Mouse (Mus musculus) frontal cortex, adult 2 months (tissue): ENCODE data around the gene Lair1. TPM values are rescaled to one million over a fixed set of nuclear protein-coding genes. Genes with fewer than 3 reads are reported as not detected.
"Not testable (repeated sequence)": the region's sequence is repeated elsewhere in the genome, so short reads cannot be mapped to it uniquely, and the experiment has no call there.

Experiments
- DNase-seq, 2 experiments: peaks; one replicate each; pipeline ENCODE4 v3.0.0; 2022; ENCODE audit warnings: low spot score in 1 of 2; ENCODE audit errors: extremely low spot score in 1 of 2
- polyA plus RNA-seq: library from polyadenylated mRNA; depleted of rRNA; stranded (reverse); fragments of >200 nt; gene quantifications from 2 replicates; pipeline ENCODE4 v1.2.3, GENCODE M21; 2012; rRNA removed

Lair1 gene
- polyA plus RNA-seq, 1 experiment, result 10.1 TPM

- DNase-seq, result not testable (repeated sequence)
Measured at GRCm38 (mm10) chr7:4004636-4005035, 58.4 kb downstream of the Lair1 start.

DNA sequence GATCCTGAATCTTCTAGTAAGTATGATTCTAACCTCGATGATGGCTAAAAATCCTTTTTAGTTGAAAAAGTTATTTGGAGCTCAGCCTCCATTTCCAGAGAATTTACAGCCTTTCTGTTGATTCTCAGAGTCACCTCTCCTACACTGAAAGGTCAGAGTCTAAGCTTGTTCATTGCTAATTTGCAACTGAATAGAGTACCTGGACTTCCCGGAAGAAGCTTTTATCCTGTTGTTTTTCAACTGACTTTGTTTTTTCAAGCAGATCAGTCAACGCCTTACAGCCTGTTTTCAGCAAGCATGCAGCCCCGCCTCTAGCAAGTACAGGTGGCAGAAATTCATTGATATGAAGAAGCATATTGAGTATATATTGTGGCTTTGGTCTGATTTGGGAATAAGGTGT lies 59.0 kb downstream of the Lair1 start:
- DNase-seq, result not testable (repeated sequence)

DNA sequence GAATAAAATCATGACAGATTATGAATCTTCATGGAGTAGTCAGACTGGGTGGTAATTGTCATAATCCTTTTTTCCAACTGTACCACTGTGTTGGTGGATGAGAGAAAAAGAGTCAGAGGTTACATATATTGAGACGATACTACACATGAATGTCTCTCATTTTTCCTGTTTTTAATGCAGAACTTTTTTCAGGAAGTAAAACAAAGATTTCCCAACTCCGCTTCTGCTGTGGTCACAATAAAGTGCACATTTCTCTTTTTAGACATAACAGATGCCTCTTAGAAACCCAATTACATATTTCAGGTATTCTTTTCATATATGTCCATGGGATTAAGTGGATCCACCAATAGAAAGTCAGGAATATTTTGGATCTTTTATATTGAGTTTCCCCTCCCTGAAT lies 101.0 kb downstream of the Lair1 start:
- no peak for DNase-seq

- DNase-seq, result no peak
Measured at GRCm38 (mm10) chr7:3957387-3957786, 105.6 kb downstream of the Lair1 start.

Other genes with a start within 250 kb of the Lair1 start
- gene Gm15448, start 237.5 kb downstream of the Lair1 start, polyA plus RNA-seq, result not detected in 2 replicates
- gene Pira2, start 218.2 kb downstream of the Lair1 start, polyA plus RNA-seq, result not detected in 2 replicates
- not detected in 2 replicates for gene Gm14548, start 165.1 kb downstream of the Lair1 start, polyA plus RNA-seq
- gene Lilra6, start 147.7 kb downstream of the Lair1 start, polyA plus RNA-seq, result 0.04 TPM in 1 of 2 replicates, not detected in the other
- 712 and 743 TPM in 2 replicates for gene Ttyh1, start 56.2 kb upstream of the Lair1 start, polyA plus RNA-seq
- 641 and 654 TPM in 2 replicates for gene Leng8, start 73.8 kb upstream of the Lair1 start, polyA plus RNA-seq
- gene Leng9, start 87.2 kb upstream of the Lair1 start, polyA plus RNA-seq, result 7.1 and 8.0 TPM in 2 replicates
- gene Cdc42ep5, start 101.7 kb upstream of the Lair1 start, polyA plus RNA-seq, result 3.5 and 3.9 TPM in 2 replicates
- 0.06 and 0.18 TPM in 2 replicates for gene Lilra5, start 174.6 kb upstream of the Lair1 start, polyA plus RNA-seq